Mouse (Mus musculus): ENCODE results near the gene Lonp1. TPM values are rescaled to one million over a fixed set of nuclear protein-coding genes. Genes with fewer than 3 reads are reported as not detected.

Lonp1 gene
- polyA plus RNA-seq, 1 experiment from 2014 or later: 33.3 TPM

DNA sequence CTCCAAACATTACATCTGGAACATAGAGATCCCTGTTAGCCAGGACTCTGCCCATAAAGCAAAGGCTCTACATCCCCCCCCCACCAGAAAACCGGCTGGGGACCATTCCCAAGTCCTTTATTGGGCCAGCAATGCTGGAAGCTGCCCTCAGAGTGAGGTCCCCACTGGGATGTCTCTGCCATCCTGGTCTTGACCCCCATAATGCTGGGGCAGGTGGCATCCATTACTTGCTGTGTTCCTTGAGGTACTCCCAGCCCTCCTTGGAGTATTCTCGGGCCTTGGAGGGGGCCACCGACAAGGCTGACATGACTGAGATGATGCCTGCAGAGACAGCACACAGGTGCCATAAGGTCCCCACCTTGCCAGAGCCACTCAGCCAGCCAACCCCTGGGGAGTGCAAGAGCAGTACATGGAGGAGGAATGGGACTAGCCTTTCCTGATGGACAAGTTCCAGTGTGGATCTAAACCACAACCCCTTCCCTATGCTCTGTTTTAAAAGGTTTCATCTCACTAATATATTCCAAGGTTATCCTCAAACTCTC lies 19.1 kb downstream of the Lonp1 start:
- no peaks in the 10 kb centered on the region for H3K9me3 ChIP-seq (replicated peaks; ENCODE audit: control insufficient read depth, low read length)
- H3K4me2 ChIP-seq (ENCODE audit: low read length): no peak overlapping the region
- H3K9ac ChIP-seq (ENCODE audit: low read length): no peak overlapping the region
- H3K4me1 ChIP-seq (ENCODE audit: control insufficient read depth, insufficient read depth, low read length): peaks cover 17% of the 10 kb centered on the region
- no peak for DNase-seq (ENCODE audit: low spot score)
- no peak overlapping the region for H3K4me3 ChIP-seq (ENCODE audit: low read depth, low read length)
- no peak overlapping the region for H3K27ac ChIP-seq (ENCODE audit: low read depth, low read length)
- no peak for ATAC-seq
- WGBS: 87% methylated on average over 3 of the region's 3 CpGs
- H3K27me3 ChIP-seq (replicated peaks; ENCODE audit: control insufficient read depth, insufficient read depth, low read length): no peaks in the 10 kb centered on the region
- peaks cover 55% of the 10 kb centered on the region for H3K36me3 ChIP-seq (ENCODE audit: control insufficient read depth, insufficient read depth, low read length)

DNA sequence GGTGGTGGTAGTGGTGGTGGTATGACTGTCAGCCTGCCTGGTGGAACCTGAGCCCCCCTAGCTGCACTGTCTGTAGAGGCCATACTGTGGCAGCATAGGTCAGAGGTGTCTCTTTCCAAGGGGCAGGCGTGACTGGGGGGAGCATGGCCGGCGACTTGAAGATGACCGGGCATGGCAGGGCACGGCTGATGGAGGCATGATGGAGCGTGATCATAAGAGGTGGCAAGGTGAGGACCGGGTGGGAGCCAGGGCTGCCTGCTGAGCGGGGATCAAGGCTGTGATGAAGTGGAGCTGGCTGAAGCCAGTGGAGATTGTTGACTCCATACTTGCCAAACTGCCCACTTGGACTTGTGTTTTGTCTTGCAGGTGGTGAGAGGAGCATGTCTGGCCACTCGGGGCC lies 21.3 kb downstream of the Lonp1 start:
- Histone ChIP-seq H3K4me3 (ENCODE audit: low read depth, low read length) (no peak overlapping the region), H3K9me3 (replicated peaks; ENCODE audit: control insufficient read depth, low read length) (no peaks in the 10 kb centered on the region), H3K27me3 (replicated peaks; ENCODE audit: control insufficient read depth, insufficient read depth, low read length) (no peaks in the 10 kb centered on the region), H3K4me2 (ENCODE audit: low read length) (no peak overlapping the region), H3K27ac (ENCODE audit: low read depth, low read length) (no peak overlapping the region), H3K9ac (ENCODE audit: low read length) (no peak overlapping the region), H3K4me1 (ENCODE audit: control insufficient read depth, insufficient read depth, low read length) (peaks cover 12% of the 10 kb centered on the region), H3K36me3 (ENCODE audit: control insufficient read depth, insufficient read depth, low read length) (peaks cover 74% of the 10 kb centered on the region)
- WGBS: 94% methylated on average over 9 of the region's 9 CpGs
- no peak for ATAC-seq
- no peak for DNase-seq (ENCODE audit: low spot score)

GRCm38 (mm10) chr17:56604422-56604821 lies 22.3 kb downstream of the Lonp1 start:
- no peak overlapping the region for H3K4me3 ChIP-seq (ENCODE audit: low read depth, low read length)
- WGBS: 92% methylated on average over 3 of the region's 3 CpGs
- no peak for DNase-seq (ENCODE audit: low spot score)
- no peak for ATAC-seq
- peaks cover 85% of the 10 kb centered on the region for H3K36me3 ChIP-seq (ENCODE audit: control insufficient read depth, insufficient read depth, low read length)
- peaks cover 7% of the 10 kb centered on the region for H3K4me1 ChIP-seq (ENCODE audit: control insufficient read depth, insufficient read depth, low read length)
- H3K27ac ChIP-seq (ENCODE audit: low read depth, low read length): no peak overlapping the region
- no peaks in the 10 kb centered on the region for H3K9me3 ChIP-seq (replicated peaks; ENCODE audit: control insufficient read depth, low read length)
- no peak overlapping the region for H3K4me2 ChIP-seq (ENCODE audit: low read length)
- H3K9ac ChIP-seq (ENCODE audit: low read length): no peak overlapping the region
- H3K27me3 ChIP-seq (replicated peaks; ENCODE audit: control insufficient read depth, insufficient read depth, low read length): no peaks in the 10 kb centered on the region

GRCm38 (mm10) chr17:56604070-56604380 lies 22.7 kb downstream of the Lonp1 start:
- Histone ChIP-seq H3K36me3 (ENCODE audit: control insufficient read depth, insufficient read depth, low read length) (peaks cover 89% of the 10 kb centered on the region), H3K9ac (ENCODE audit: low read length) (no peak overlapping the region), H3K27me3 (replicated peaks; ENCODE audit: control insufficient read depth, insufficient read depth, low read length) (no peaks in the 10 kb centered on the region), H3K9me3 (replicated peaks; ENCODE audit: control insufficient read depth, low read length) (no peaks in the 10 kb centered on the region), H3K4me1 (ENCODE audit: control insufficient read depth, insufficient read depth, low read length) (peaks cover 7% of the 10 kb centered on the region), H3K4me3 (ENCODE audit: low read depth, low read length) (no peak overlapping the region), H3K4me2 (ENCODE audit: low read length) (no peak overlapping the region), H3K27ac (ENCODE audit: low read depth, low read length) (no peak overlapping the region)
- 88% methylated on average over 9 of the region's 9 CpGs for WGBS
- no peak for ATAC-seq
- no peak for DNase-seq (ENCODE audit: low spot score)

DNA sequence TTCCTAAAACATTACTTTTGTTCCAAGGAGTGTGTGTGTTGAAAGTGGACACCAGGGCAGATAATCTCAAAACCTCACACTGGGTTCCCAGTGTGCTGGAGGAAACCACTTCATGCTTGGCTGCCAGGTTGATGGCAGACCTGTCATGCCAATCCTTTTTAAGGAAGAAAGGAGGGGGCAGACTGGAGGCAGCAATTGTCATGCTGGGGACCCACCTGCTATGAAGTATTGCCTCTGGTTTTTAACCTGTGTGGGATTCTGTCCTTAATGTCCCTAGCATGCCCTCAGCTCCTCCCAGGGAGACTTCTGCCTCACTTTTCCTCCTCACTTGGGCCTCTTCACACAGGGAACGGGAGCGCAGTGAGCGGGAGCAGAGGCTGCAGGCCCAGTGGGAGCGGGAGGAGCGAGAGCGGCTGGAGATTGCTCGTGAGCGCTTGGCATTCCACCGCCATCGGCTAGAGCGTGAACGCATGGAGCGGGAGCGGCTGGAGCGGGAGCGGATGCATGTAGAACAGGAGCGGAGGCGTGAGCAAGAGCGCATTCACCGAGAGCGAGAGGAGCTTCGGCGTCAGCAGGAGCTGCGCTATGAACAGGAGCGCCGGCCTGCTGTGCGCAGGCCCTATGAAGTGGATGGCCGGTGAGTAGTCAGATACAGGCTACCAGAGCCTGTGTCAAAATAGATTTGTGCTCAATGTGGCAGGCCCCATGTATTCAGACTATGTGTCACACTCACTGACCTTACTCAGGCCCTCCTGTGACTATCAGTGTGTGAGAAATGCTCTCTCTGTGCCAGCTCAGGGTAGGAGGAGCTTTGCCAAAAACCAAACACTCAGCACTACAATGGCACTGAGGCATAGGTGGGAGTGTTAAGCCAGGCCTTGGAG lies 23.3 kb downstream of the Lonp1 start:
- peaks cover 1% of the 10 kb centered on the region; the same call in 1 of the 2 replicates for H3K4me1 ChIP-seq (ENCODE audit: control insufficient read depth, insufficient read depth, low read length)
- H3K36me3 ChIP-seq (ENCODE audit: control insufficient read depth, insufficient read depth, low read length): peaks cover 89% of the 10 kb centered on the region
- no peak overlapping the region for H3K27ac ChIP-seq (ENCODE audit: low read depth, low read length)
- H3K9ac ChIP-seq (ENCODE audit: low read length): no peak overlapping the region
- WGBS: 94% methylated on average over 28 of the region's 28 CpGs
- H3K27me3 ChIP-seq (replicated peaks; ENCODE audit: control insufficient read depth, insufficient read depth, low read length): no peaks in the 10 kb centered on the region
- H3K4me2 ChIP-seq (ENCODE audit: low read length): no peak overlapping the region
- H3K4me3 ChIP-seq (ENCODE audit: low read depth, low read length): no peak overlapping the region
- ATAC-seq (no peak), DNase-seq (ENCODE audit: low spot score) (no peak)
- no peaks in the 10 kb centered on the region for H3K9me3 ChIP-seq (replicated peaks; ENCODE audit: control insufficient read depth, low read length)

DNA sequence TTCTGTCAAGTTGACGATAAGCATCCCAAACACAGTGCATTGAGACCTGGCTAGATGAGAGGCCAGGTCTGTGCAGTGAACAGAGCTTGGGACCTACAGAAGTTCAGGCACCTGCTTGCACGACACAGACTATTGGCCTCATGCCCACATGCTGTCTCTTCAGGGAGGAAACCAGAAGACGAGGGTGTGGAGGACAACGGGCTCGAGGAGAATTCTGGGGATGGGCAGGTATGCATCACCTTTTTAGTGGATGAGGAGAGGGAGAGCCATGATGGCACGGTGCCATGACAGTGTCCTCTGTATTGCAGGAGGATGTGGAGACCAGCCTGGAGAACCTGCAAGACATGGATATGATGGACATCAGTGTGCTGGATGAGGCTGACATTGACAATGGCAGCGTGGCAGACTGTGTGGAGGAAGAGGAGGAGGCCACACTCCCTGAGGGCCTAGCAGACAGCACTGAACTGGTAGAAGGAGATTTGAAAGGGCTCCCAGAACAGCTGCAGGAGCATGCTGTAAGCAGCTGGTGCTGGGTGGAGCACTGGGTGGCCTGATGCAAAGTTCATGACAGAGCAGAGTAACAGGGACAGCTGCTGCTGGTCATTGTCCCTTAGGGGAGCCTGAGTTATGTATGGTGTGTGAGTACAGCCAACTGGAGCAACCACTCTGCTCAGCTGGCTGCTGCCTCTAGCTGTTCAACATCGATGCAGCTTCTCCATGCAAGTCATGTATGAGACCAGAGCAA lies 33.0 kb downstream of the Lonp1 start:
- DNase-seq (ENCODE audit: low spot score) (no peak), ATAC-seq (no peak)
- H3K36me3 ChIP-seq (ENCODE audit: control insufficient read depth, insufficient read depth, low read length): peaks cover 96% of the 10 kb centered on the region
- no peak overlapping the region for H3K4me2 ChIP-seq (ENCODE audit: low read length)
- H3K9me3 ChIP-seq (replicated peaks; ENCODE audit: control insufficient read depth, low read length): no peaks in the 10 kb centered on the region
- no peak overlapping the region for H3K9ac ChIP-seq (ENCODE audit: low read length)
- no peak overlapping the region for H3K4me3 ChIP-seq (ENCODE audit: low read depth, low read length)
- H3K27ac ChIP-seq (ENCODE audit: low read depth, low read length): no peak overlapping the region
- H3K4me1 ChIP-seq (ENCODE audit: control insufficient read depth, insufficient read depth, low read length): no peaks in the 10 kb centered on the region
- 89% methylated on average over 8 of the region's 8 CpGs for WGBS
- no peaks in the 10 kb centered on the region for H3K27me3 ChIP-seq (replicated peaks; ENCODE audit: control insufficient read depth, insufficient read depth, low read length)

DNA sequence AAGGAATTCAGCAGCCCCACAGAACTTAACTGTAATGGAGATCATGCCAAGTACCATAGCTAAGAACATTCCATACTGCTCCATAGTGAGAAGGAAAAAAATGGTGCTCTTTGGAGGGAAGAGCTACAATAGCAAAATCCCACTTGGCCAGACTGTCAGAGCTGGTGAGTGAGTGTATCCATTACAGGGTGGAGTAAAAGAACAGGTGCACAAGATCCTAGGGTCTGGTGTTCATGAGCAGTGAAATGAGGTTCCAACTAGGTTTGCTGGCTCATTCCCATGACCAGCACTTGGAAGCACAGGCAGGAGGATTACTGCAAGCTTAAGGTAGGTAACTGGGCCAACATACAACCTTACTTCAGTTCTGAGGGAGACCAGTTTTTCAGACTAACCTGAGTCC lies 34.1 kb downstream of the Lonp1 start:
- Histone ChIP-seq H3K9ac (ENCODE audit: low read length) (no peak overlapping the region), H3K36me3 (ENCODE audit: control insufficient read depth, insufficient read depth, low read length) (peaks cover 100% of the 10 kb centered on the region), H3K4me2 (ENCODE audit: low read length) (no peak overlapping the region), H3K4me1 (ENCODE audit: control insufficient read depth, insufficient read depth, low read length) (peaks cover 2% of the 10 kb centered on the region; the same call in 1 of the 2 replicates), H3K27me3 (replicated peaks; ENCODE audit: control insufficient read depth, insufficient read depth, low read length) (no peaks in the 10 kb centered on the region), H3K9me3 (replicated peaks; ENCODE audit: control insufficient read depth, low read length) (no peaks in the 10 kb centered on the region), H3K27ac (ENCODE audit: low read depth, low read length) (no peak overlapping the region), H3K4me3 (ENCODE audit: low read depth, low read length) (no peak overlapping the region)
- no peak for DNase-seq (ENCODE audit: low spot score)
- ATAC-seq: no peak

DNA sequence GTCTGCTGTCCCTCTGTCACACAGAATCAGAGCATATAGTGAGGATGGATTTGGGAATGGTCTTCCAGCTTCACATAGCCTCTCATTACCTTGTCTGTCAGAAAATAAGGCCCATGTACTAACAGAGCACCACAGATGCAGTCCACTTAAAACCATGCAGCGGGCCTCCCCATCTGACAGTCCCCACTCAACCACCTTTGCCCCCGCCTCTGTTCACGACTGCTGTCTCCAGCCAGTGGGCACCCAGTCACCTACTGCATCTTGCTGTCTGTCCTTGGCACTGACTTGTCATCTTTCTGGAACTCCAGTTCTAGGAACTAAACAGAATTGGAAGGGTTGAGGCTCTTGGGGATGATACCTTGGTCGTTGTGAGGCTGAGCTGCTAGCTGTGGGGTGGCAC lies 37.8 kb downstream of the Lonp1 start:
- peaks cover 78% of the 10 kb centered on the region for H3K36me3 ChIP-seq (ENCODE audit: control insufficient read depth, insufficient read depth, low read length)
- H3K9me3 ChIP-seq (replicated peaks; ENCODE audit: control insufficient read depth, low read length): no peaks in the 10 kb centered on the region
- ATAC-seq: no peak
- no peak overlapping the region for H3K4me2 ChIP-seq (ENCODE audit: low read length)
- no peak overlapping the region for H3K9ac ChIP-seq (ENCODE audit: low read length)
- 88% methylated on average over 4 of the region's 4 CpGs for WGBS
- no peak for DNase-seq (ENCODE audit: low spot score)
- H3K27ac ChIP-seq (ENCODE audit: low read depth, low read length): no peak overlapping the region
- H3K4me3 ChIP-seq (ENCODE audit: low read depth, low read length): no peak overlapping the region
- H3K27me3 ChIP-seq (replicated peaks; ENCODE audit: control insufficient read depth, insufficient read depth, low read length): no peaks in the 10 kb centered on the region
- peaks cover 17% of the 10 kb centered on the region for H3K4me1 ChIP-seq (ENCODE audit: control insufficient read depth, insufficient read depth, low read length)

GRCm38 (mm10) chr17:56587773-56588172 lies 38.9 kb downstream of the Lonp1 start:
- peak overlapping the region; percentile 25; the same call in 1 of the 2 replicates for H3K9ac ChIP-seq (ENCODE audit: low read length)
- no peaks in the 10 kb centered on the region for H3K27me3 ChIP-seq (replicated peaks; ENCODE audit: control insufficient read depth, insufficient read depth, low read length)
- H3K27ac ChIP-seq (ENCODE audit: low read depth, low read length): 0 out of 2 replicates have a peak overlapping the region, but pooled peaks have one; percentile 27
- peak overlapping the region; percentile 85; the same call in 1 of the 2 replicates for H3K4me2 ChIP-seq (ENCODE audit: low read length)
- 75% methylated on average over 1 of the region's 1 CpGs for WGBS
- DNase-seq (ENCODE audit: low spot score): no peak
- H3K9me3 ChIP-seq (replicated peaks; ENCODE audit: control insufficient read depth, low read length): no peaks in the 10 kb centered on the region
- H3K4me1 ChIP-seq (ENCODE audit: control insufficient read depth, insufficient read depth, low read length): peaks cover 25% of the 10 kb centered on the region
- H3K36me3 ChIP-seq (ENCODE audit: control insufficient read depth, insufficient read depth, low read length): peaks cover 67% of the 10 kb centered on the region
- no peak for ATAC-seq
- H3K4me3 ChIP-seq (ENCODE audit: low read depth, low read length): no peak overlapping the region
